Mouse (Mus musculus): ENCODE measurements around the gene Pde3b.
"Not testable (repeated sequence)": the region's sequence is repeated elsewhere in the genome, so short reads cannot be mapped to it uniquely, and the experiment has no call there.

The Pde3b gene

DNA sequence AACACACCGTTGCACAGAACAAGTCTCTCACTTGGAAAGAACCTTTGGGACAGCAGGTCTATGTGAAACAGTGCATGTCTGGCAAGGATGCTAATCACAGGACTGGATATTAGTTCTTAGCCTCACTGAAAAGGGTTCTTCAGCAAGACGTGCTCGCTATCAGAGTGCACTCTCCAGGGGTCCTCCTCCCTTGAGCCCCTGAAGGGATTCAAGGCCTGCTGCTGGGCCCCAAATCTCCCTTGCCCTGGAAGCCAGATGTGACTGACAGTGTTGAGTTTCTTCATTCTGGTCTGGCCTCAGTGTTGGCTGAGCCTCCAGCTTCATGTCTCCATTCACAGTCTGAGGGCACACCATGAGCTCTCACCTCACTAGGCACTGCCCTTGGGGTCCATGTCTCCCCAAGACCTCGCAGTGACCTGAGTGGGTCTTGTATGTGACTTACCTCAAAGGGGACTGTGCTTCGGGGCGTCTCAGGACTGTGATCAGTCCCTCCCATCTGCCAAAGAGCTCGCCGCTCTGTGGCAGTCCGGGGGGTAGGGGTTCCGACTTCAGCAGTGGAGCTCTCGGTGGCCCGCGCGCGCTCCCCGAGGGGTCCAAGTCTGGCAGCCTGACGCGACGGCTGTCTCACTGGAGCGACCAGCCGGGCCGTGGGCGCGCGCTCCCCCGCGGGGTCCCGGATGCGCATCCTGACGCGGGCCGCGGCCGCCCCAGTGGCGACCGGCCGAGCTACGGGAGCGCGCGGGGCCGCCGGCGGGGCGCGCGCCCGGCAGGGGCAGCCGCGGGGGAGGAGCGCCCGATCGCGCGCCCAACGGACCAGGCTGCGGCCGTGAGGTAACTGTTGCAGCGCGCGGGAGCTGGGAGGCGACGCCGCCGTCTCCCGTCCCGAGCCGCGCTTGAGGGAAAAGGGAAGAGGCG, at the start of gene Pde3b:
Pde3b (plus strand) TSS at position 861 of the 915 bp plus-strand sequence.
- peak; percentile 5 for DNase-seq (ENCODE audit: low spot score)

GRCm38 (mm10) chr7:114402130-114402529, 13.0 kb upstream of the Pde3b start:
- no peak for DNase-seq (ENCODE audit: low spot score)

- DNase-seq (ENCODE audit: low spot score): peak; percentile 60
Measured at GRCm38 (mm10) chr7:114415336-114416020, 397 bp downstream of the Pde3b start.

DNA sequence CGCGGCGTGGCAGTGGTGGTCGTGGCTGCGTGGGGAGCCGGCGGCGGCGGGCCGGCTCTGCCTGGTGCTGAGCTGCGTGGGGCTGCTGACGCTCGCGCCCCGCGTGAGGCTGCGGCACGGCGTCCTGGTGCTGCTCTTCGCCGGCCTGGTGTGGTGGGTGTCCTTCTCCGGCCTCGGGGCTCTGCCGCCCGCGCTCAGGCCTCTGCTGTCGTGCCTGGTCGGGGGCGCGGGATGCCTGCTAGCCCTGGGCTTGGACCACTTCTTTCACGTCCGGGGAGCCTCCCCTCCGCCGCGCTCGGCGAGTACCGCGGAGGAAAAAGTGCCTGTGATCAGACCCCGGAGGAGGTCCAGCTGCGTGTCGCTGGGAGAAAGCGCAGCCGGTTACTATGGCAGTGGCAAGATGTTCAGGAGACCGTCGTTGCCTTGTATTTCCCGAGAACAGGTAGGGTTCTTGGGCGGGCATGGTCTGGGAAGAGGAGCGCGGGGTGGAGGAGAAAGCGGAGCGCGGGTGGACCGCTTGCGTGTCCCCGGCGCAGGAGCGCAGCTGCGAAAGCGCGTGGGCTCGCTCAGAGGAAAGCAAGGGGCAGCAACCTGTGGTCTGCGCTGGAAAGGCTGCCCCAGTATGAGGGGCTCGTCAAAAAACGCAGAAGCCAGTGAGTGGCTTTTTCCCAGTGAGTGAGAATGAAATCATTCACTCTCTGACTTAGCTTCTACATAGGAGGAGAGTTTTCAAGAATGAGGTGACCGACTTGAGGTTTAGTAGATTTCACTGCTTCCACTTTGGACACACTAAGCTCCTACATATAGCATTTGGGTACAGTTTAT, 1.2 kb downstream of the Pde3b start:
- DNase-seq (ENCODE audit: low spot score): peak; percentile 26

DNA sequence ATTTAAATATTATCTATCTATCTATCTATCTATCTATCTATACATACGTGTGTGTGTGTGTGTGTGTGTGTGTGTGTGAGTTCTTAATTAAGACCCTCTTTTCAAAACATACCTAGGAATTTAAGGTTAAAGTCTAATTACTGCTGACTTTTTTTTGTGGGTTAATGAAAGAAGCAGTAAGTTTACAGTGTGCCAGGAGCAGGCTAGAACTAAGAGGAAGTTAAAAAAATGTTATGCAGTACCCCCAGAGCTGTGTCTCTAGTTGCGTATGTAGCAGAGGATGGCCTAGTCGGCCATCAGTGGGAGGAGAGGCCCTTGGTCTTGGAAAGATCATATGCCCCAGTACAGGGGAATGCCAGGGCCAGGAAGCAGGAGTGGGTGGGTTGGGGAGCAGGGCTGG, 4.2 kb downstream of the Pde3b start:
- not testable (repeated sequence) for DNase-seq (ENCODE audit: low spot score)

DNA sequence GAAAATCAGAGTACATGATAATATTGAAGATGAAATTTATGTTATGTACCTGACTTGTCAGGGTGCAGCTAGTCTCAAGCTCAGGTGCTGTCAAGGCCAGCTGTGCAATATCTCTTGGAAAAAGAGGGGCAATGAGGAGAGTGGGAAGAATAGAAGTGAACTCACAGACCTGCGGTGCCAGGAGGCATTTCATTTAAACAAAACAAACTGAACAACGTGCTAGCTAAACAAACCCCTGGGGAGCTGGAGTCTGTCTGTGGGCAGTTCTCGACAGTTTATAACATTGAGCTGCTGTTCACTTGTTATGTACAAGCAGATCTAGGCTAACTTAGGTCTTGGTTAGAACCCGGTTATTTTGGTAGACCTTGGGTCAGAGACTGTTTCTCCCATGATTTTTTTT, 5.8 kb downstream of the Pde3b start:
- DNase-seq (ENCODE audit: low spot score): no peak

DNA sequence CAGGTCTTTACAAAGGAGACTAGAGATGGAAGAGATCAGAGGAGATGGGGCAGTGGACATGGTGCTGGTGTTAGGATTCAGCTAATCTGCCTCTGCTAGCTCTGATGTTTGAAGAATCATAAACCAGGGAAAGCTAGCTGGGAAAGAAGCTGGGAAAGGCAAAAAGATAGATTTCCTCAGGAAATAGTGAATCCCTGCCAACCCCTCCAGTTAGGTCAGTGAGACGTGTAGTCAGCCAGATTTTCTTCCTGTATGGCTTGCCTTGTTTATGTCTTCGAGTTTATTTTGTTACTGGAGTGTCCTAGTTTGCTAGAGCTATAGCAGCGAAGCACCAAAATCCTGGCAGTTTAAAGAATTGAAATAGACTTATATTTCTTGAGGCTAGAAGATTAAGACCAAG, 7.1 kb downstream of the Pde3b start:
- no peak for DNase-seq (ENCODE audit: low spot score)

- DNase-seq (ENCODE audit: low spot score): no peak
Measured at GRCm38 (mm10) chr7:114429768-114430167, 14.7 kb downstream of the Pde3b start.

DNA sequence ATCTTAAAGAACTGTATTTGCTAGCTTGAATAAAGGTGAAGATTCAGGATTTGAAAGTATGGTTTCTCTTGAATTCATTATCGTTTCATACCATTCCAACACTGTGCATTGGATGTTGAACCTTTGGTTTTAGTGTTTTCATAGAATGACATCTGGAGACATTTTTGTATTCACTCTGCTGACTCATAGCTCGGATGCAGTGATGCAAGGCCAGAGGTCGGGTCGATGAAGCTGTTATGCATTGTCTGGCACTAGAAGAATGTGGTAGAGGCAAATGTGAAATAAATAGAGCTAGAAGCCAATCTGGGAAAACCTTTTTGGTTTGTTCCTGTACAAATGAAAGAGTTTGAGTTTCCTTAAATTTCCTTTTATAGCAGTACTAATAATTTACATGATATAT, 16.9 kb downstream of the Pde3b start:
- no peak for DNase-seq (ENCODE audit: low spot score)

- no peak for DNase-seq (ENCODE audit: low spot score)
Measured at GRCm38 (mm10) chr7:114439726-114440125, 24.6 kb downstream of the Pde3b start.

GRCm38 (mm10) chr7:114440494-114440893, 25.4 kb downstream of the Pde3b start:
- DNase-seq (ENCODE audit: low spot score): no peak

- DNase-seq (ENCODE audit: low spot score): no peak
Measured at GRCm38 (mm10) chr7:114452876-114453275, 37.8 kb downstream of the Pde3b start.

DNA sequence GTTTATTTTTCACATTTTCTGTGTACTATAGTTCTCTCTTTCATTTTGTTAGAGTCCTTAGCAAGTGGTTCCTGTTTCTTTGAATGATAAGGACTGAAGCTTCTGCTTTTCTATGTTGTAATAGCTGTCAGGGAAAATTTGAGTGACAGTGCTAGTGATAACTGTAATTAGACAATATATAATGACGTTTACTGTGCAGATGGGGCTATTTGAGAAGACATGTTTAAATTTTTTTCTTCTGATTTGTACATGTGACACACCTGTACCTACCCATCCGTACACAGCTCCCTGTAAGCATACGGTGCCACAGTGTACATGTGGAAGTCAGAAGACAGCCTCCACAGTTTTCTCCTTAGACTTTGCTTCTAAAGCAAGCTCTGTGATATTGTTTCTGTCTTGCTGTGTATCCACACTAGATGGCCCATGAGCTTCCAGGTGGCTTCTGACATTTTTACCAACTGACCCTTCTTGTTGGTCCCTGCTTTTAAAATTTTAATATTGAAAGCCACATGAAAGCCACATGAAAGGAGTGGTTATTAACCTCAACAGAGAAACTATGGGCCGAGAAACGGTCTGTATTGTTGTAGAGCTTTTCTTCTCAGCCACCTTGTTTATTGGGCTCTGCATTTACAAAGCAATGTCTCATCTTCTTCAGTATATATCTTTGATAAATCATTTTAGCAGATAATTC, 38.4 kb downstream of the Pde3b start:
- DNase-seq (ENCODE audit: low spot score): no peak

DNA sequence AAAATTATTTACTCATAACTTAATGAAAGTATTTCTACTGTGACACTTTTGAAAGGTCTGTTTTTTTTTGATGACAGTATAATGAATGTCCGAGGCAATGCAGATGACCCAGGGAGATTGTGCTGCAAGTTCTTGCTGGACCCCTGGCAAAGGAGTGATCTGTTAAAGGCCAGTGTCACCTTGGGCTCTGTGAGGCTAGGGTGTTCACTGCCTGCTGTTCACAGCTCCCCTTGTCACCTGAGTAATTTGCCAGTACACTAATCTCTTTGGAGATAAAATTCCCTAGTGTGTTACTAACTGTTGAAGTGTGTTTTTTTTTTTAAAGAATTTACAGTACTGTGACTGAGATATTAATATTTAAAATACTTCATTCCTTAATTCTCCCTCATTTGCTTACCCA, 39.8 kb downstream of the Pde3b start:
- no peak for DNase-seq (ENCODE audit: low spot score)

GRCm38 (mm10) chr7:114456904-114457303, 41.8 kb downstream of the Pde3b start:
- no peak for DNase-seq (ENCODE audit: low spot score)

DNA sequence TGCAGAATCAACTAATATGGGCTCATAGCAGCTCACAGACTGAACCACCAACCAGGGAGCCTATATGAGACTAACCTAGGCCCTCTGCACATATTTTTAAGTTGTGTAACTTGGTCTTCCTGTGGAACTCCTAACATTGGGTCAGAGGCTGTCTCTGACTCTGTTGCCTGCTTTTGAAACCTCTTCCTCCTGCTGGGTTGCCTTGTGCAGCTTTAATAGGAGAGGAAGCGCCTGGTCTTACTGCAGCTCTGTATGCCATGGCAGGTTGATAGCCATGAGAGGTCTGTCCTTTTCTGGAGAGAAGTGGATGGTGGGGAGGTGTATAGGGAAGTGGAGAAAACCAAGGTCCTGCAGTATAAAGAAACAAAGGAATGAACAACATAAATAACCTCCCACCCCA, 44.8 kb downstream of the Pde3b start:
- DNase-seq (ENCODE audit: low spot score): no peak

- DNase-seq (ENCODE audit: low spot score): no peak
Measured at GRCm38 (mm10) chr7:114461727-114462126, 46.6 kb downstream of the Pde3b start.

- no peak for DNase-seq (ENCODE audit: low spot score)
Measured at GRCm38 (mm10) chr7:114466358-114466757, 51.3 kb downstream of the Pde3b start.

GRCm38 (mm10) chr7:114472471-114472870, 57.4 kb downstream of the Pde3b start:
- DNase-seq (ENCODE audit: low spot score): no peak

DNA sequence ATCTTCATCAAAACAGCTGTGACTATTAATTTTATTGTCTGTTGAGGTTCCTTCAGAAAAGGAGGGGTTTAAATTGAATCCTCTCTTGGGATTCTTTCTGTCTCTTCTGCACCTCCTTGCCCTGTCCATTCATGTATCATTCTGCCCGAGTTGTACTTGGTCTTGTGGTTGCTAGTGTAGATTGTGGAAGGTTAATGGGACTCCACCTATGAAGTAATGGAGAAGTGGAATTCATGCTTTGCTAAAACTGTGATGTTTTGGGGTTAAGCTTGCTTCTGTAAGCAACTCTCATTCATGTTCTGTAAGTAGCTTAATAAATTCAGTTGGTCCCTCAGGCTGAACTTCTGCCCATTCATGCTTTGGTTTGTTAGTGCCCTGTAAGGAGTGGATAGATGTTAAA, 59.8 kb downstream of the Pde3b start:
- DNase-seq (ENCODE audit: low spot score): no peak

DNA sequence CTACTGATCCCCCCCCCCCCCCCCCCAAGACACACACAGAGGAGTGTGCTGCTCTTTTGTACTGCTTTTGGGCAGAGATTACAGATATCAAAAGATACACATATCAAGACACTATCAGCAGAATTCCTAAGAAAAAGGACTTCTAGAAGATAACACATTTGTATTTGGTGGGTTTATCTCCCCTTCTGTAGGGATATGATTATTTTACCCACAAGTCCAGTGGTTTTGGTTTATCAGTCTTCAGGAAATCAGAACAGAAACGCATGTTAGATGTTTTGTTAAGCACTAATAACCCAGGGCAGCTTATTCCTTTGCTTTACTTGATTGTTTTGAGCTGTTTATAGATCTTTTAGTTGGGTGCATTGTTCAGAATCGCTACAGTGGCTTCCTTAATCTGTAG, 62.8 kb downstream of the Pde3b start:
- DNase-seq (ENCODE audit: low spot score): no peak

DNA sequence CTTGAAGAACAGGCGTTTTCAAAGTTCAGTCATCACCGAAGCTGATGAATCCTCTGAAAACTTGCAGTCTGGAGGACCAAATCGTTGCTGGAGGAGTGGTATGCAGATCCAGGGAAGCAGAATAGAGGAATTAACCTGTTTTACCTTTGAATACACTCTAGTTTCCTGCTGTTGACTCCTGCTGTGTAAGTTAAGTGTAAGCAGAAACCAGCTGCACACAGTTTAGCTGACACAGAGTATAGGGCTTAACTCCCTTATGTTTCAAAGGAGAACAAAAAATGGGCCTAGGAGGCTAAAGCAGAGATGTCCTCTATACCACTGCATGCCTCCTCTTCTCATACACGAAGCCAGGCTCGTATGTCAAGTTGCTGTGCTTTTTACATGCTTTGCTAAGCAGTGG, 63.8 kb downstream of the Pde3b start:
- DNase-seq (ENCODE audit: low spot score): no peak

Measured in ovary, postnatal 36 days (tissue).